Mouse (Mus musculus) heart, postnatal 0 days (tissue): ENCODE measurements around the gene Pfdn6.

ENCODE experiments used
- CTCF ChIP-seq: IDR thresholded peaks from 2 replicates; pipeline ENCODE4 v1.5.1; 2016; ENCODE audit warnings: antibody characterized with exemption, control low read depth, low read depth
- EP300 ChIP-seq: IDR thresholded peaks from 2 replicates; pipeline ENCODE4 v1.6.1; 2016; ENCODE audit warnings: antibody characterized with exemption, low read depth

DNA sequence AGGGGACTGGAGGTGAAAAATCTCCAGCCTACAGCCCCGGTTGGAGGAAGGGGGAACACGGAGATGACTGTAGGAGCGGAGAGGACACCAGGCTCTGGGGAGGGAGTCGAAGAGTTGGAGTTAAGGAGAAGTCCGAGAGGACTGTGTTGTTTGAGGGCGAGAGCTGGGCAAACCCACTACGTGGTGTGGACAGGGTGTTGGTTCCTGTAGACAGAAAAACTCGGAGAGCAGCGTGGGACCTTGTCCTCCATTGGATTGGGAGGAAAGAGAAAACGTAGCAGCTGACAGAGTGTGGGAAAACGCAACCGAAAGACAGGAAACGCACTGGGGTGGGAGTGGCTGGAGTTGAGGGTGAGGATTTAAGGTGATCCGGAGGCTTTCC lies 30.3 kb downstream of the Pfdn6 start:
- TF ChIP-seq CTCF (no peak), EP300 (no peak)
